Mouse (Mus musculus): ENCODE data around the gene Rnf150. TPM values are rescaled to one million over a fixed set of nuclear protein-coding genes. Genes with fewer than 3 reads are reported as not detected.
A peak's percentile ranks its signal among the peaks of the same experiment; 100 is the strongest.

Gene Rnf150
- polyA plus RNA-seq, 1 experiment, result 0.46 TPM

- 70% methylated on average over 5 of the region's 5 CpGs for WGBS
- no peak for DNase-seq (ENCODE audit: low read depth, low spot score)
Measured at GRCm38 (mm10) chr8:82926518-82926917, 63.4 kb downstream of the Rnf150 start.

- DNase-seq (ENCODE audit: low read depth, low spot score), result no peak
- WGBS, result 82% methylated on average over 7 of the region's 7 CpGs
Measured at GRCm38 (mm10) chr8:82931554-82931953, 68.4 kb downstream of the Rnf150 start.

DNA sequence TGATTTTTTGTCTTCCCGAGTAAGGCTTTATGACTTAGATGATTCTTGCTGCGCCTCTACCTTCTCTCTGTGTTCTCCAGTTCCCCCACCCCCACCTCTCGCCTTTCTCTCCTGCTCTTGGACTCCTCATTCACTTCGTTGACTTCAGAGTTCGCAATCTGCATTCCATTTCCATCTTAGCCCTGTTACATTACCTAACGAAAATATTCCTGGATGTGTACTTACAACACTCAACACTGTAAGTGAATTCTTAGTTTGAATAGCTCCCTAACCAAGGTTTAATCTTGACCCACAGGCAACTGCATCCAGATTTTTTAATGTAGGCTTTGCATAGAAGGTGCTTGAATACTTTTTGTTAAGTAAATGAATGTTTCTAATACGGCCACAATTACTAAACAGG lies 73.0 kb downstream of the Rnf150 start:
- no peak for DNase-seq (ENCODE audit: low read depth, low spot score)
- WGBS, result 84% methylated on average over 7 of the region's 7 CpGs

DNA sequence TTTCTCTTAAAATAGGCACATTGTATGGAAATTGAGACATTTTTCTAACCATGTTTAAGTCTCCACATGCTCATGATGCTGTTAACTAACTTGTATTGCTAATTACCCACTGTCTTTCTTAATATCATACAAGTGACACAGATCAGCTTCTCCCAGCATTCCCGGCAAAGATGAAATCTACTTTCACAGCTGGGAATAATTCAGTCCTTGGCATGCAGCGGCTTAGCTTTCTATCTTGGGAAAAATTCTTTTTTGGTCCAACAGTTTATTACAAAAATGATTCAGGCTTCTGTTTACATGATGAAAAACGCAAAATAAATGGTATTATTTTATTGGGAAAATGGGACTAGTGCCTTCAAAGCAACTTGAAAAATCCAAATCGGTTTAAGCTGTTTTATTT lies 73.7 kb downstream of the Rnf150 start:
- no peak for DNase-seq (ENCODE audit: low read depth, low spot score)
- 72% methylated on average over 4 of the region's 4 CpGs for WGBS

- under 1% methylated on average over 6 of the region's 6 CpGs for WGBS
- peak; percentile 35 for DNase-seq (ENCODE audit: low read depth, low spot score)
Measured at GRCm38 (mm10) chr8:82939912-82940311, 76.8 kb downstream of the Rnf150 start.

DNA sequence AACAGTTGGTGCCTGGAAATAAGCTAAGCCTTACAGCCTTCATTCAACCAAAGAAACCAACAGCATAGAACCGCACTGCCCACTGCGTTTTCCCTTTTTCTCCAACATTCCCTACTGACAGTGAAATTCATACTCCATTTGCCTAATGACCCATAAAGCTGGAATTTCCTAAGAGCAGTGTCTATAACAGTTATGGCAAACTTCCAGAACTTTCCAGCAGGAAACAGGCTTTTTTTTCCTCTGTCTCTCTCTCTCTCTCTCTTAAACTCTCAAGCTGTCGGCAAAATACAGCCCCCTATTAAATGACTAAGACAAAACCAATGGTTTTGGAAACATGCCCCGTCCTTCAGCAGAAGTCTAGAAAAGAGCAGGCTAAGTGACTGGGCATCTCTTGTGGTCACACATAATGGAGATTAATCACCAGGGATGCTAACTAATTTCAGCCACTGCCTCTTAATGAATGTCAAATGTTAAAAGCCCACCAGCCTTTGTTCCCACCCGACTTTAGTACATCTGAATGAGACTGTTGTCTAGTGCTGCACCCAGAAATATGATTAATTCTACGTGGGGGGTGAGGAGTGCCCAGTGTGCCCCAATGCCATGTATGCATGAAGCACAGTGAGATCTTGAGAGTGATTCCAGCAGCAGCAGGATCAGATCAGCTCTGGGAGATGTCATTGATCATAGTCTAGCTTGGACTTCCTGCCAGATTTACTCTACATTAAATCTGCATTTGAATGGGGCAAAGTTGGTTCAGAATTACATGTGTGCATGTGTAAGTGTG lies 80.3 kb downstream of the Rnf150 start:
- 31% methylated on average over 6 of the region's 6 CpGs for WGBS
- DNase-seq (ENCODE audit: low read depth, low spot score), result no peak

- 89% methylated on average over 3 of the region's 3 CpGs for WGBS
- DNase-seq (ENCODE audit: low read depth, low spot score), result no peak
Measured at GRCm38 (mm10) chr8:82945867-82946266, 82.7 kb downstream of the Rnf150 start.

- 92% methylated on average over 1 of the region's 1 CpGs for whole genome bisulfite sequencing
- no peak for DNase-seq (ENCODE audit: low read depth, low spot score)
Measured at GRCm38 (mm10) chr8:82946658-82947057, 83.5 kb downstream of the Rnf150 start.

DNA sequence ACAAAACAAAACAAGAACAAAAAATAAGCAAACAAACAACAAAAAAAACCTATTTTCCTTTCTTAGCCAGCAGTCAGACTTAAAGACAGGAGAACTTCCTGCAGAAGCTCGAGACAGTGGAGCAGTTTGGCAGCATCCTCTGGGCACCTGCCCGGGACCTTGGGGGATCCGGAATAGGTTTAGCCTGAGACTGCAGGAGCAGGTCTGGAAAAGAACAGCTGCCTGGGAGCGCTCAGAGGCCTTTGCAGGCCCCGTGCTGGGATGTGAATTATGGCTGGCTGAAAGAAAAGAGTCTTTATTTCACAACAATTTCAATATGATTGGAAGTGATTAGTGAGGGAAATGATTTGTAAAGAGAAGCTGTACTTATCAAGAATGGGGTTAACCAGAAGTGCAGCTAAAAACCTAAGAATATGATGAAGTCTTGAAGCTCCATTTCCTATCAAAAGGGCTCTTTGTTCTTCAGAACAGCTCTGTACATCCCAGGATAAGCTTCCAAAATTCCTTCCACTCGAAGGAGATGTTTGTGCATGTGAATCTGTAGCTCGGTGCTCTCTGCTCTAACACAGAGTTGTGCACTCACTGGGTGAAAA lies 92.1 kb downstream of the Rnf150 start:
- DNase-seq (ENCODE audit: low read depth, low spot score), result no peak
- WGBS, result 74% methylated on average over 7 of the region's 7 CpGs

DNA sequence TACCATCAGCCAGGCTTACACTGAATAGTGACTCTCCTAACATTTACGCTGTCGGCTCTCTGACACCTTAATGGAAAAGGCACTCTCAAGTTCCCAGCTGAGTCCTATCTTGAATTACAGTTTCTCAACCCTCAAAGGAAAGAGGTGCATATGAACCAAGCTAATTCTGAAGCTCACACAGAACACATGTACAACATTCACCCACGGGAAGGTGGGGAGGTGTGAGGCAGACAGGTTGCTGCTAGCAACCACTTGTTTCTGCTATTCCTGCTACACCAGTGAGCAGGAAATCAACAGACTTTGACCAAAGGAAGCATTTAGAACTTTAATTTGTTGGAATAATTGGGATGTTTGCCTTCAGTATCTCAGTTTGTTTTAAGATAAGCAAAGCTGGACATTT lies 96.3 kb downstream of the Rnf150 start:
- no peak for DNase-seq (ENCODE audit: low read depth, low spot score)
- WGBS, result 64% methylated on average over 3 of the region's 3 CpGs

DNA sequence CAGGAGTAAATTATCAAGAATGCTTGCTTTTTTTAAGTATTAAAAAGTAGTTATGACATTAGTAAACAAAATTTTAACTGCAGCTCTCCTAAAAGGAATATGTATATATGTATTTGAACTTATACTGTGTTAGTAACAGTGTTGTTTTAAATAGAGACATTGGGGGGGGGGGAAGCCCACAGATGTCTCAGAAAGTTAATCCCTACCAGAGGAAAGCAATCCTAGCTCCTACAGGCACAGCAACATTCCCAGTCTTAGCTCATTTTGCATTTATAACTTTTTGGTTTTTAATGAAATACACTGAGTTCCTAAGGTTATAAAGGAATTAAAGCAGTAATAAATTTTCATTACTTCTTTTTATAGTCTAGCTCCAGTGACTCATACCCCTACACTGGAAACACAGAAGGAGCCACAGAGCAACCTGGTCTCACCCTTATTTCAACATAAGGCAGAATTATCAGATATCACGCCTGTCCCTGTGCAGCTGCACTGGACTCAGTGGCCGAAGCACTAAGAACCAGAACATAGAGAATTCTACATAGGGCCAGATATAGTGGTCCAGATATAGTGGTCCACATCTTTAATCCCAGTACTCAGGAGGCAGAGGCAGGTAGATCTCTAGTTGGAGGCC lies 96.9 kb downstream of the Rnf150 start:
- 25% methylated on average over 2 of the region's 2 CpGs for WGBS
- no peak for DNase-seq (ENCODE audit: low read depth, low spot score)

DNA sequence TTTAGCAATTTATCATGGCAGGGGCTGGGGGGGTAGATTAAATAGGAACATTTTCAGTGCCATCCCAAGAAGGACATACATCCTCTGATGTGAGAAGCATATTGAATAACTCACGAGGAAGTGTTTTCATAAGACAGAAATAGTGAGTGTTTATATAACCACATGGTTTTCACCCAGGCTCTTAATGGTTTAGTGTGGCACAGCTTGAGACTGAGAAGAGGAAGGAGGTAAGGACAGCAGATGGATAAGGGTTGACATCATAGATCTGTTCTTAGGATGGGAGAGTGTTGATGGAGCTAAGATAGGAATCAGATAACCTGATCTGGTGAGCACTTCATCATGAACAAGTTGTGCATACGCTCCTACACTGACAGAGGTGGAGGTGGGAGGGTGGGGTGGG lies 101.4 kb downstream of the Rnf150 start:
- DNase-seq (ENCODE audit: low read depth, low spot score), result no peak
- WGBS, result 77% methylated on average over 2 of the region's 2 CpGs

GRCm38 (mm10) chr8:82967879-82968678 lies 104.9 kb downstream of the Rnf150 start:
- WGBS, result 66% methylated on average over 8 of the region's 8 CpGs
- DNase-seq (ENCODE audit: low read depth, low spot score), result no peak

GRCm38 (mm10) chr8:82969967-82970366 lies 106.8 kb downstream of the Rnf150 start:
- no peak for DNase-seq (ENCODE audit: low read depth, low spot score)
- 31% methylated on average over 3 of the region's 3 CpGs for WGBS

GRCm38 (mm10) chr8:82972812-82973211 lies 109.7 kb downstream of the Rnf150 start:
- no peak for DNase-seq (ENCODE audit: low read depth, low spot score)
- 67% methylated on average over 3 of the region's 3 CpGs for WGBS

DNA sequence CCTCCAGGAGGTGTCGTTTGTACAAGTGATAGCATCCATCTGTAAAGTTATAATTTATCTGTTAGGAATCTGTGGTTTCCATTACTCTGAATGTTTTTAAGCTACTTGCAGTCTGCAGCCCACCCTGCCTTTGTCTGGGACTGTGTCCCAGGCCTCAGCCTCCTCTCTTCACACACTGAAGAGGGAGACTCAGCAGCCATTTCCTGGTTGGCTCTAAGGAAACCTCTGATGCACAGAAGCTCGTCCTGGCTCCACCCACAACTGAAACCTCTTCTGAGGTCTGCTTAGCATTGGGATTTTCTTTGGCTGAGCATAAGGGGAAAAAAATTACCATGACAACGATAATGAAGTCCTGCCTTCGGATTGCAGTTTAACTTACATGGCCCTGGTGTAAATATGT lies 110.2 kb downstream of the Rnf150 start:
- 53% methylated on average over 4 of the region's 4 CpGs for WGBS
- DNase-seq (ENCODE audit: low read depth, low spot score), result no peak

DNA sequence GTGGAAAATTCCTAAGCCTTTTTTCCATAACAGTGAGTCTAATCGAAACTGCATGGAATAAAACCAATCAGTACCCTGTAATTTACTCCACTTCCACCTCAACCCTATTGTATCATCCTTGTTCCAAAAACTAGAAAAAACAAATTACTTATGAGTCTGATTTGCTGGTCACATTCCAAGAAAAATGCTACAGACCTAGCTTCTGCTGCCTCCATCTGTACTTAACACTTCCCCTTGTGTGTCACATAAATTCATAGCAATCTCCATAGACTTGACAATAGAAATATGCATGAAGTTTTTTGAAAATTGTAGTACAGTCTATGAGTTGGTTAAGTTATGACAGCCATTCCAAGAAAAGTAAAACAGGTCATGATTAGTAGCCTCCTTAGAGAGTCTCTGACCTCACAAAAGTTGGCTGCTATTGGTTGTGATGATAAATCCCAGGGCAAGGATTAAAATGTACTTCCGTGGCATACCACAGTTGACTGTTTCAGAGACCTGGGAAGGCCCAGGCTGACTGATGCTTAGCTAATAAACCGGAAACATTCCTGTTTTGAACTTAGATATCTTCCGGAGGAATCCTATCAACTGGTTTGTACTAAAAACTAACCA lies 118.2 kb downstream of the Rnf150 start:
- WGBS, result 80% methylated on average over 4 of the region's 4 CpGs
- no peak for DNase-seq (ENCODE audit: low read depth, low spot score)

- DNase-seq (ENCODE audit: low read depth, low spot score), result no peak
- 12% methylated on average over 1 of the region's 1 CpGs for WGBS
Measured at GRCm38 (mm10) chr8:82982873-82983272, 119.7 kb downstream of the Rnf150 start.

- 15% methylated on average over 5 of the region's 5 CpGs for WGBS
Measured at GRCm38 (mm10) chr8:82983301-82983700, 120.1 kb downstream of the Rnf150 start.

GRCm38 (mm10) chr8:82992093-82992492 lies 128.9 kb downstream of the Rnf150 start:
- no peak for DNase-seq (ENCODE audit: low read depth, low spot score)
- 71% methylated on average over 4 of the region's 4 CpGs for WGBS

More at GRCm38 (mm10) chr8:82983301-82983700, 120.1 kb downstream of the Rnf150 start:
- DNase-seq (ENCODE audit: low read depth, low spot score), result no peak

Data from large intestine, adult 2 months (tissue).